Mouse (Mus musculus) midbrain, embryonic 11.5 days (tissue): ENCODE results near the gene Dnm1. TPM values are rescaled to one million over a fixed set of nuclear protein-coding genes. Genes with fewer than 3 reads are reported as not detected.
A peak's percentile ranks its signal among the peaks of the same experiment; 100 is the strongest.
"Not testable (repeated sequence)": the region's sequence is repeated elsewhere in the genome, so short reads cannot be mapped to it uniquely, and the experiment has no call there.

ENCODE experiments used
- ATAC-seq: fragments of 200-750 bp; cut with Nextera tagmentation; 2 replicates; pipeline ENCODE4 v1.8.0; 2017; ENCODE audit warnings: moderate TSS enrichment, moderate library complexity; ENCODE audit not compliant: low FRiP score
- DNase-seq: peaks from one replicate; pipeline ENCODE4 v3.0.0; 2015; ENCODE audit warnings: low spot score; ENCODE audit errors: missing footprints
- H3K27ac ChIP-seq: fragments of 300-500 bp; sonication (generic); 2 replicates; pipeline ENCODE4 v1.5.1; 2014; ENCODE audit warnings: low read depth, low read length
- H3K27me3 ChIP-seq: fragments of 300-500 bp; sonication (generic); 2 replicates; pipeline ENCODE4 v1.6.1; 2014; ENCODE audit warnings: mild to moderate bottlenecking, low read length, moderate library complexity, mixed read lengths; ENCODE audit not compliant: control insufficient read depth, insufficient read depth
- H3K36me3 ChIP-seq: fragments of 300-500 bp; sonication (generic); 2 replicates; pipeline ENCODE4 v1.6.1; 2014; ENCODE audit warnings: mild to moderate bottlenecking, low read length, moderate library complexity, mixed read lengths; ENCODE audit not compliant: control insufficient read depth, insufficient read depth
- H3K4me1 ChIP-seq: fragments of 300-500 bp; sonication (generic); 2 replicates; pipeline ENCODE4 v1.6.1; 2014; ENCODE audit warnings: low read length; ENCODE audit not compliant: control insufficient read depth, insufficient read depth
- H3K4me2 ChIP-seq: fragments of 300-500 bp; sonication (generic); 2 replicates; pipeline ENCODE4 v1.6.1; 2014; ENCODE audit warnings: mild to moderate bottlenecking, moderate library complexity
- H3K4me3 ChIP-seq: fragments of 300-500 bp; sonication (generic); 2 replicates; pipeline ENCODE4 v1.5.1; 2014; ENCODE audit warnings: low read depth, low read length
- H3K9ac ChIP-seq: fragments of 300-500 bp; sonication (generic); 2 replicates; pipeline ENCODE4 v1.6.1; 2014; ENCODE audit warnings: low read length
- H3K9me3 ChIP-seq: fragments of 300-500 bp; sonication (generic); 2 replicates; pipeline ENCODE4 v1.6.1; 2016; ENCODE audit warnings: low read length; ENCODE audit not compliant: control insufficient read depth
- WGBS: fragments of 180-500 bp; shearing (Covaris S2); extraction: QIAGEN DNeasy Blood & Tissue Kit; methylation state at CpG from one replicate; pipeline ENCODE4 v1.1.7; 2014; 5-methylcytosine and 5-hydroxymethylcytosine counted together
- polyA plus RNA-seq: library from polyadenylated mRNA; unstranded; fragments of >200 nt; fragmentation: Nextera tagmentation; extraction: Ambion mirVana; gene quantifications from 2 replicates; pipeline ENCODE4 v1.2.1, GENCODE M21; 2014

The Dnm1 gene
- polyA plus RNA-seq, 1 experiment from 2014 or later, result 13.8 TPM

DNA sequence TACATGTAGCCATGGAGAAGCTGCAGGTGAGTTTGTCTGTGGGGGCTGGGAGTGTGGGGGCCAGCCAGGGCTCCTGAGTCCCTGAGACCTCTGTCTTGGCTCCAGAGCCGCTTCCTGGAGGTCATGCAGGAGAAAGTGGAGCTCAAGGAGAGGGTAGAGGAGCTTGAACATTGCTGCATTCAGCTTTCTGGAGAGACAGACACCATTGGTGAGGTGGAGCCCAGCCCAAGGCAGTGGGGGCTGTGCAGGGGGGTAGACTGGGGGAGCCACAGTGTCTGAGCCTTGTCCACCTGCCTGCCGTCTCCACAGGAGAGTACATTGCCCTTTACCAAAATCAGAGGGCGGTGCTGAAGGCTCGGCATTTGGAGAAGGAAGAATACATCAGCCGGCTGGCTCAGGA, 47.5 kb downstream of the Dnm1 start:
- no peak for ATAC-seq
- DNase-seq, result no peak
- H3K27me3 ChIP-seq, result no peaks in the 10 kb centered on the region
- H3K9ac ChIP-seq, result no peak overlapping the region
- no peaks in the 10 kb centered on the region for H3K4me1 ChIP-seq
- H3K4me3 ChIP-seq, result no peak overlapping the region
- H3K36me3 ChIP-seq, result peaks cover 27% of the 10 kb centered on the region
- H3K27ac ChIP-seq, result no peak overlapping the region
- no peaks in the 10 kb centered on the region for H3K9me3 ChIP-seq
- WGBS, result 91% methylated on average over 5 of the region's 5 CpGs
- no peak overlapping the region for H3K4me2 ChIP-seq

DNA sequence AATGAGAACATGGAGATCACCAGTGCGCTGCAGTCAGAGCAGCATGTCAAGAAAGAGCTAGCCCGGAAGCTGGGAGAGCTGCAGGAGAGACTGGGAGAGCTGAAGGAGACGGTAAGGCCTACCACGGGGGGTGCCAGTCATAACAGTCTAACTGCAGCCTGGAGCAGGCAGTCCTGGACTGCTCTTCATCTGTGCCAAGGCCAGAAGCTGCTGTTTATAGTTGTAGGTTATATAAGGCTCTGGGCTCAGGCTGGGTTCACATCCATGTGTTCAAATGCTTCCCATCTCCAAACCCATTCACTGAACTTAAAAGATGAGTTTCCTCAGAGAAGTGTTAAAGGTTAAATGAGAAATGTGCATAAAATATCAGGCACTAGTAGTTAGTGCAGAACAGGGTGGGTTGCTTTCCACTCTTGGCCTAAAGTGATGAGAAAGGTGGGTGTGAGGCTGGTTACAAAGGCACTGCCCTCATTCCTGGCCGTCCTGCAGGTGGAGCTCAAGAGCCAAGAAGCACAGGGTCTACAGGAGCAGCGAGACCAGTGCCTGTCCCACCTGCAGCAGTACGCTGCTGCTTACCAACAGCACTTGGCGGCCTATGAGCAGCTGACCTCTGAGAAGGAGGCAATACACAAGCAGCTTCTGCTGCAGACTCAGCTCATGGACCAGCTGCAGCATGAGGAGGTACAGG, 48.8 kb downstream of the Dnm1 start:
- Histone ChIP-seq H3K4me2 (no peak overlapping the region), H3K4me1 (no peaks in the 10 kb centered on the region), H3K9ac (no peak overlapping the region), H3K4me3 (no peak overlapping the region), H3K36me3 (peaks cover 27% of the 10 kb centered on the region), H3K9me3 (no peaks in the 10 kb centered on the region), H3K27ac (no peak overlapping the region), H3K27me3 (no peaks in the 10 kb centered on the region)
- WGBS, result 60% methylated on average over 8 of the region's 8 CpGs
- no peak for DNase-seq
- ATAC-seq, result peak; percentile 54; the same call in 1 of the 2 replicates

GRCm38 (mm10) chr2:32302952-32303351, 50.2 kb downstream of the Dnm1 start:
- Histone ChIP-seq H3K9me3 (no peaks in the 10 kb centered on the region), H3K4me3 (no peak overlapping the region), H3K27me3 (no peaks in the 10 kb centered on the region), H3K4me2 (no peak overlapping the region), H3K4me1 (no peaks in the 10 kb centered on the region), H3K36me3 (peaks cover 31% of the 10 kb centered on the region), H3K9ac (no peak overlapping the region), H3K27ac (no peak overlapping the region)
- 89% methylated on average over 10 of the region's 10 CpGs for WGBS
- ATAC-seq (no peak), DNase-seq (no peak)

DNA sequence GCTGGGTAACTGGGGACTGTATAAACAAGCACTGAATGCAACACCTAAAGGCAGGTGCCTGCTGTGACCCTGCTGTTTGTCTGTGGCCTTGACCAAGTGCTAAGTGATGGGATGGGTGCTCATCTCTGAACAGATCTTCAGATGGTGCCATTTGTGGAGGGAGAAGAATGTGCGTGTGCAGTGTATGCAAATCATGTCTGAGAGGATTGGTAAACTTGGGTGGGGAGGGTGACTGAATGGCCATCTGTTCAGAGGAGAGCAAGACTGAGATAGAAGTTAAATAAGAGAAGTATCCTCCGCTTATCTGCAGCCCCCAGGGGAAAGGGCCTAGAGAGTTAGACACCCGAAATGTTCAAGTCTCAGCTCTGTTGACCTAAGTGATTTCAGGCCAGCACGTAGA, 53.7 kb downstream of the Dnm1 start:
- no peak overlapping the region for H3K27ac ChIP-seq
- 83% methylated on average over 4 of the region's 4 CpGs for WGBS
- no peaks in the 10 kb centered on the region for H3K9me3 ChIP-seq
- no peaks in the 10 kb centered on the region for H3K4me1 ChIP-seq
- H3K4me2 ChIP-seq, result no peak overlapping the region
- no peak for DNase-seq
- no peak overlapping the region for H3K9ac ChIP-seq
- ATAC-seq, result no peak
- peaks cover 15% of the 10 kb centered on the region for H3K36me3 ChIP-seq
- no peak overlapping the region for H3K4me3 ChIP-seq
- H3K27me3 ChIP-seq, result no peaks in the 10 kb centered on the region

GRCm38 (mm10) chr2:32295842-32296241, 57.3 kb downstream of the Dnm1 start:
- not testable (repeated sequence) for H3K4me1 ChIP-seq, H3K27me3 ChIP-seq, H3K9me3 ChIP-seq, H3K4me2 ChIP-seq, DNase-seq, H3K9ac ChIP-seq, H3K36me3 ChIP-seq, H3K4me3 ChIP-seq, ATAC-seq, H3K27ac ChIP-seq
- 97% methylated on average over 2 of the region's 2 CpGs for WGBS

GRCm38 (mm10) chr2:32295285-32295684, 57.9 kb downstream of the Dnm1 start:
- ATAC-seq (no peak), DNase-seq (no peak)
- H3K4me2 ChIP-seq, result no peak overlapping the region
- peaks cover 7% of the 10 kb centered on the region; the same call in 1 of the 2 replicates for H3K36me3 ChIP-seq
- no peak overlapping the region for H3K4me3 ChIP-seq
- no peaks in the 10 kb centered on the region for H3K27me3 ChIP-seq
- no peak overlapping the region for H3K9ac ChIP-seq
- H3K9me3 ChIP-seq, result no peaks in the 10 kb centered on the region
- no peak overlapping the region for H3K27ac ChIP-seq
- no peaks in the 10 kb centered on the region for H3K4me1 ChIP-seq
- 90% methylated on average over 3 of the region's 3 CpGs for WGBS

DNA sequence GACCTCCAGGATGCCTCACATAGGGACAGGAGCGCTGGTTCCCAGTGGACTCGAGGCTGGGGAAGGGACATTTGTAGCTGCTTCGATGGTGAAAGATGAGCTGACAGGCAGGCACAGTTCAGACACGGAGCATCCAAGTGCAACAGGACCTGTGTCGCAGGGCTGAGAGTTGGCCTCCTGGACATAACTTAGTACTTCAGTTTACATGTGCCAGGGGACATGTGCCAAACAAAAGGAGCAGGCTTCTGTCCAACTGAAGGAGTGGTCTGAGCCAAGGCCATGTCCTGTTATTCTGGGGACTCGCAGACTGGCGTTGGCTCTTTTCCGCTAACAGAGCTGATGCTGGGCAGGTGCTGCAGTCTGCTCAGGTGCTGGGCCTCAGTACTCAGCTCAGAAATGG, 58.8 kb downstream of the Dnm1 start:
- 90% methylated on average over 8 of the region's 8 CpGs for WGBS
- H3K36me3 ChIP-seq, result peaks cover 5% of the 10 kb centered on the region; the same call in 1 of the 2 replicates
- H3K4me2 ChIP-seq, result no peak overlapping the region
- no peak overlapping the region for H3K9ac ChIP-seq
- H3K4me1 ChIP-seq, result no peaks in the 10 kb centered on the region
- ATAC-seq (no peak), DNase-seq (no peak)
- no peak overlapping the region for H3K27ac ChIP-seq
- H3K4me3 ChIP-seq, result no peak overlapping the region
- no peaks in the 10 kb centered on the region for H3K9me3 ChIP-seq
- H3K27me3 ChIP-seq, result no peaks in the 10 kb centered on the region

- Histone ChIP-seq H3K4me2 (no peak overlapping the region; the same call in 1 of the 2 replicates), H3K4me1 (peaks cover 13% of the 10 kb centered on the region; the same call in 1 of the 2 replicates), H3K27me3 (no peaks in the 10 kb centered on the region), H3K36me3 (no peaks in the 10 kb centered on the region; the same call in 1 of the 2 replicates), H3K9ac (no peak overlapping the region), H3K27ac (no peak overlapping the region), H3K9me3 (no peaks in the 10 kb centered on the region), H3K4me3 (no peak overlapping the region; the same call in 1 of the 2 replicates)
- ATAC-seq, result no peak
- peak; percentile 89 for DNase-seq
Measured at GRCm38 (mm10) chr2:32289578-32289977, 63.6 kb downstream of the Dnm1 start.

DNA sequence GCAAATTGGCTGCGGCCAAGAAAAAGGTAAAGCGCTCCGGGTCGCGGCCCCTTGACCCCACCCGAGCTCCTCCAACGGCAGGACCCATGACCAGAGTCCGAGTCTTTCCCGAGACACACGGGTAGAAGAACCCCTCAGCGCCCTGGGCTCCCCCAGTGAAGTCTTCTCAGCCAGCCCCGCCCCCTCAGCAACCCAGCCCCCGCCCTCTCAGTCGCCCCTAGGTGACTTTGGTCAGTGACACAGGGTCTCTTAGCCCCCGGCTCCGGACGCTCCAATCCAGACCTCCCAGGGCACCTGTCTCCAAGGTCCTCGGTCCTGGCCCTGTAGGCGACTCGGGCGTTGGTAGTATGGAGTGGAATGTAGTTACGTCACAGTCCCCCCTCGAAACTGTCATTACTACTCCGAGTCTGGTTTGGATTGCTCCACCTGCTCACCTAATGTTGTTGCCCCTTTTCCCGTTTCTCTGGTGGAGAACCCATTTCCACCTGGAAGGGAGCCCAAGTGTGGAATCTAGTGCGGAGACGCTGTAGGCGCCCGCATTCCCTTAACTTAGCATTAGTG, 64.7 kb downstream of the Dnm1 start:
- Histone ChIP-seq H3K9ac (peak overlapping the region; percentile 80), H3K4me1 (peaks cover 13% of the 10 kb centered on the region; the same call in 1 of the 2 replicates), H3K27me3 (no peaks in the 10 kb centered on the region), H3K4me2 (peak overlapping the region; percentile 79), H3K4me3 (peak overlapping the region; percentile 92), H3K36me3 (peaks cover 7% of the 10 kb centered on the region; the same call in 1 of the 2 replicates), H3K27ac (no peak overlapping the region), H3K9me3 (no peaks in the 10 kb centered on the region)
- DNase-seq, result peak; percentile 90
- WGBS, result 3% methylated on average over 29 of the region's 29 CpGs
- ATAC-seq, result peak; percentile 76
